Mouse (Mus musculus) embryonic fibroblast, embryonic 13.5 days (primary cell): Measurements from ENCODE around the gene Aqp5.

Experiments used
- CTCF ChIP-seq: IDR thresholded peaks from 2 replicates; pipeline ENCODE4 v1.5.1; 2011; ENCODE audit warnings: mild to moderate bottlenecking, control low read depth, low read length, moderate library complexity, borderline replicate concordance; ENCODE audit not compliant: insufficient read depth
- POLR2A ChIP-seq: IDR thresholded peaks from 2 replicates; pipeline ENCODE4 v1.6.1; 2011; ENCODE audit warnings: low read depth, mild to moderate bottlenecking, control low read depth, low read length, moderate library complexity

GRCm38 (mm10) chr15:99560246-99560645, 30.3 kb upstream of the Aqp5 start:
- TF ChIP-seq CTCF: no peak
- TF ChIP-seq POLR2A: no peak
